Mouse (Mus musculus) MEL (cell line): ENCODE data around the gene Abcc2. TPM values are rescaled to one million over a fixed set of nuclear protein-coding genes. Genes with fewer than 3 reads are reported as not detected.
A peak's percentile ranks its signal among the peaks of the same experiment; 100 is the strongest.

Experiments used
- DNase-seq: peaks from one replicate; pipeline ENCODE4 v3.0.0; 2011; ENCODE audit warnings: low read depth, low spot score
- H3K27ac ChIP-seq: 2 replicates; pipeline ENCODE4 v1.5.1; 2012; ENCODE audit warnings: low read depth, mild to moderate bottlenecking, control low read depth, low read length, moderate library complexity; ENCODE audit not compliant: control insufficient read depth
- H3K27me3 ChIP-seq, 2 experiments: fragments of 150-350 bp in 1 of 2; sonication (generic) in 1 of 2; 2 replicates each; pipeline ENCODE4 v1.6.1; 2012; ENCODE audit warnings: low read length in 2 of 2, mild to moderate bottlenecking in 2 of 2, improper control_type of control experiment in 1 of 2, moderate library complexity in 1 of 2; ENCODE audit not compliant: insufficient read depth in 2 of 2, control insufficient read depth in 1 of 2
- H3K36me3 ChIP-seq, 2 experiments: 2 replicates each; pipeline ENCODE4 v1.6.1; 2012 to 2014; ENCODE audit warnings: low read length in 2 of 2, improper control_type of control experiment in 1 of 2, inconsistent platforms in 1 of 2, mild to moderate bottlenecking in 1 of 2; ENCODE audit not compliant: insufficient read depth in 2 of 2, control insufficient read depth in 1 of 2
- H3K4me1 ChIP-seq, 2 experiments: fragments of 150-350 bp in 1 of 2; sonication (generic) in 1 of 2; 2 replicates each; pipeline ENCODE4 v1.6.1; 2012; ENCODE audit warnings: low read length in 2 of 2, improper control_type of control experiment in 1 of 2, mild to moderate bottlenecking in 1 of 2; ENCODE audit not compliant: insufficient read depth in 2 of 2, control insufficient read depth in 1 of 2
- H3K4me3 ChIP-seq, 2 experiments: fragments of 150-350 bp in 1 of 2; sonication (generic) in 1 of 2; 2 replicates each; pipeline ENCODE4 v1.5.1; 2012; ENCODE audit warnings: low read depth in 2 of 2, low read length in 2 of 2, mild to moderate bottlenecking in 2 of 2, moderate library complexity in 2 of 2, control low read depth in 1 of 2, improper control_type of control experiment in 1 of 2; ENCODE audit not compliant: control insufficient read depth in 1 of 2, insufficient read depth in 1 of 2
- H3K79me2 ChIP-seq: 2 replicates; pipeline ENCODE4 v1.6.1; 2012; ENCODE audit warnings: mild to moderate bottlenecking, low read length, moderate library complexity; ENCODE audit not compliant: control insufficient read depth, poor library complexity, insufficient read depth
- H3K9ac ChIP-seq: 2 replicates; pipeline ENCODE4 v1.6.1; 2012; ENCODE audit warnings: low read depth, mild to moderate bottlenecking, control low read depth, low read length, moderate library complexity; ENCODE audit not compliant: control insufficient read depth, poor library complexity, severe bottlenecking
- H3K9me3 ChIP-seq: fragments of 150-350 bp; sonication (generic); replicated peaks from 2 replicates; pipeline ENCODE4 v1.6.1; 2012; ENCODE audit warnings: mild to moderate bottlenecking, low read length, improper control_type of control experiment, moderate library complexity; ENCODE audit not compliant: insufficient read depth
- BHLHE40 ChIP-seq: IDR thresholded peaks from 2 replicates; pipeline ENCODE4 v1.6.1; 2012; ENCODE audit warnings: low read depth, mild to moderate bottlenecking, inconsistent platforms, low read length, improper control_type of control experiment, borderline replicate concordance
- CHD1 ChIP-seq: IDR thresholded peaks from 2 replicates; pipeline ENCODE4 v1.6.1; 2012; ENCODE audit warnings: low read depth, mild to moderate bottlenecking, inconsistent platforms, low read length, improper control_type of control experiment
- CHD2 ChIP-seq: IDR thresholded peaks from 2 replicates; pipeline ENCODE4 v1.6.1; 2011; ENCODE audit warnings: low read length, improper control_type of control experiment
- E2F4 ChIP-seq: IDR thresholded peaks from 2 replicates; pipeline ENCODE4 v1.6.1; 2011; ENCODE audit warnings: low read depth, low read length, improper control_type of control experiment, borderline replicate concordance
- ELF1 ChIP-seq: IDR thresholded peaks from 2 replicates; pipeline ENCODE4 v1.6.1; 2014; ENCODE audit warnings: low read depth, mild to moderate bottlenecking, inconsistent platforms, low read length, improper control_type of control experiment, moderate library complexity
- EP300 ChIP-seq, 2 experiments: IDR thresholded peaks; 2 replicates each; pipeline ENCODE4 v1.6.1; 2011; ENCODE audit warnings: improper control_type of control experiment in 2 of 2, low read length in 2 of 2, low read depth in 1 of 2, mild to moderate bottlenecking in 1 of 2
- ETS1 ChIP-seq: IDR thresholded peaks from 2 replicates; pipeline ENCODE4 v1.6.1; 2012; ENCODE audit warnings: low read depth, mild to moderate bottlenecking, inconsistent platforms, low read length, improper control_type of control experiment, moderate library complexity
- GABPA ChIP-seq: IDR thresholded peaks from 2 replicates; pipeline ENCODE4 v1.6.1; 2012; ENCODE audit warnings: low read depth, mild to moderate bottlenecking, inconsistent platforms, low read length, improper control_type of control experiment, moderate library complexity
- GATA1 ChIP-seq: IDR thresholded peaks from 2 replicates; pipeline ENCODE4 v1.6.1; 2011; ENCODE audit warnings: low read depth, low read length, improper control_type of control experiment
- HCFC1 ChIP-seq: IDR thresholded peaks from 2 replicates; pipeline ENCODE4 v1.6.1; 2012; ENCODE audit warnings: low read depth, mild to moderate bottlenecking, inconsistent platforms, low read length, improper control_type of control experiment, moderate library complexity
- JUND ChIP-seq: IDR thresholded peaks from 2 replicates; pipeline ENCODE4 v1.6.1; 2011; ENCODE audit warnings: low read depth, mild to moderate bottlenecking, improper control_type of control experiment, low read length
- KAT2A ChIP-seq: conservative IDR thresholded peaks from 2 replicates; pipeline ENCODE4 v1.6.1; 2012; ENCODE audit warnings: low read depth, low read length, improper control_type of control experiment, inconsistent platforms
- MAFK ChIP-seq: IDR thresholded peaks from 2 replicates; pipeline ENCODE4 v1.6.1; 2011; ENCODE audit warnings: low read depth, mild to moderate bottlenecking, low read length, improper control_type of control experiment, borderline replicate concordance
- MAZ ChIP-seq: IDR thresholded peaks from 2 replicates; pipeline ENCODE4 v1.6.1; 2012; ENCODE audit warnings: low read depth, mild to moderate bottlenecking, inconsistent platforms, low read length, improper control_type of control experiment
- MEF2A ChIP-seq: IDR thresholded peaks from 2 replicates; pipeline ENCODE4 v1.6.1; 2014; ENCODE audit warnings: low read depth, mild to moderate bottlenecking, inconsistent platforms, low read length, improper control_type of control experiment; ENCODE audit not compliant: poor library complexity, insufficient replicate concordance, severe bottlenecking; ENCODE audit errors: extremely low read depth
- MYB ChIP-seq: IDR thresholded peaks from 2 replicates; pipeline ENCODE4 v1.6.1; 2011; ENCODE audit warnings: mild to moderate bottlenecking, low read depth, low read length, improper control_type of control experiment
- MYC ChIP-seq: IDR thresholded peaks from 2 replicates; pipeline ENCODE4 v1.6.1; 2011; ENCODE audit warnings: low read depth, mild to moderate bottlenecking, low read length, improper control_type of control experiment, moderate library complexity
- NELFE ChIP-seq: IDR thresholded peaks from 2 replicates; pipeline ENCODE4 v1.6.1; 2011; ENCODE audit warnings: low read depth, low read length, improper control_type of control experiment
- POLR2A ChIP-seq, 2 experiments: IDR thresholded peaks; 2 replicates each; pipeline ENCODE4 v1.6.1; 2011 to 2012; ENCODE audit warnings: low read length in 2 of 2, mild to moderate bottlenecking in 2 of 2, control low read depth in 1 of 2, improper control_type of control experiment in 1 of 2, low read depth in 1 of 2, moderate library complexity in 1 of 2; ENCODE audit not compliant: control insufficient read depth in 1 of 2, insufficient read depth in 1 of 2, poor library complexity in 1 of 2
- POLR2AphosphoS2 ChIP-seq: IDR thresholded peaks from 2 replicates; pipeline ENCODE4 v1.6.1; 2011; ENCODE audit warnings: low read length, improper control_type of control experiment
- RCOR1 ChIP-seq: IDR thresholded peaks from 2 replicates; pipeline ENCODE4 v1.6.1; 2012; ENCODE audit warnings: low read depth, mild to moderate bottlenecking, inconsistent platforms, low read length, improper control_type of control experiment
- SIN3A ChIP-seq: IDR thresholded peaks from 2 replicates; pipeline ENCODE4 v1.6.1; 2012; ENCODE audit warnings: low read length, improper control_type of control experiment, inconsistent platforms
- TAL1 ChIP-seq: IDR thresholded peaks from 2 replicates; pipeline ENCODE4 v1.6.1; 2012; ENCODE audit warnings: mild to moderate bottlenecking, inconsistent platforms, low read length, moderate library complexity, mixed read lengths
- TBP ChIP-seq: IDR thresholded peaks from 2 replicates; pipeline ENCODE4 v1.8.0; 2011; ENCODE audit warnings: low read depth, low read length, improper control_type of control experiment
- TCF12 ChIP-seq: IDR thresholded peaks from 2 replicates; pipeline ENCODE4 v1.6.1; 2014; ENCODE audit warnings: low read depth, mild to moderate bottlenecking, inconsistent platforms, low read length, improper control_type of control experiment, moderate library complexity
- UBTF ChIP-seq: IDR thresholded peaks from 2 replicates; pipeline ENCODE4 v1.6.1; 2012; ENCODE audit warnings: low read depth, mild to moderate bottlenecking, inconsistent platforms, low read length, improper control_type of control experiment, moderate library complexity, borderline replicate concordance; ENCODE audit not compliant: insufficient read depth
- ZC3H11A ChIP-seq: IDR thresholded peaks from 2 replicates; pipeline ENCODE4 v1.6.1; 2012; ENCODE audit warnings: low read depth, mild to moderate bottlenecking, inconsistent platforms, low read length, improper control_type of control experiment
- ZMIZ1 ChIP-seq: IDR thresholded peaks from 2 replicates; pipeline ENCODE4 v1.6.1; 2012; ENCODE audit warnings: low read depth, mild to moderate bottlenecking, inconsistent platforms, low read length, improper control_type of control experiment, moderate library complexity
- ZNF384 ChIP-seq: IDR thresholded peaks from 2 replicates; pipeline ENCODE4 v1.6.1; 2012; ENCODE audit warnings: low read depth, mild to moderate bottlenecking, inconsistent platforms, low read length, improper control_type of control experiment
- polyA plus RNA-seq, 2 experiments: library from polyadenylated mRNA; stranded (reverse) in 1 of 2; unstranded in 1 of 2; fragments of >175 nt in 1 of 2; fragments of >200 nt in 1 of 2; gene quantifications; 2 replicates each; pipeline versions ENCODE4 v1.2.1 to v1.2.4; 2012; ENCODE audit warnings: low replicate concordance in 2 of 2, low read depth in 1 of 2; ENCODE audit not compliant: insufficient read length in 2 of 2, insufficient read depth in 1 of 2, missing spikeins in 1 of 2
- total RNA-seq: library from RNA; depleted of rRNA; stranded (reverse); fragments of 300-350 nt; gene quantifications from 2 replicates; pipeline ENCODE4 v1.2.3, GENCODE M21; 2012

Abcc2 gene
- total and polyA plus RNA-seq, 3 experiments = 0.04 TPM; not detected in 2

- no peaks in the 10 kb centered on the region for H3K27me3 ChIP-seq
- no peaks in the 10 kb centered on the region for H3K9me3 ChIP-seq
- TF ChIP-seq MAZ (no peak), HCFC1 (no peak), EP300 (IDR thresholded peaks at IDR 0.05; ENCODE audit: low read depth in 1 of 2, low read length in 2 of 2) (no peak), MEF2A (no peak), ELF1 (no peak), CHD2 (no peak), GATA1 (peak; percentile 57), TAL1 (no peak)
- H3K79me2 ChIP-seq = peaks cover 15% of the 10 kb centered on the region
- no peak overlapping the region for H3K4me3 ChIP-seq
- H3K9ac ChIP-seq = no peak overlapping the region
- H3K4me1 ChIP-seq = peaks cover 18 to 20% of the 10 kb centered on the region in 2 experiments
- DNase-seq = no peak
- H3K36me3 ChIP-seq = peaks cover 18 to 41% of the 10 kb centered on the region in 2 experiments
- H3K27ac ChIP-seq = no peak overlapping the region
Measured at GRCm38 (mm10) chr19:43750008-43750407, 32.0 kb upstream of the Abcc2 start.

DNA sequence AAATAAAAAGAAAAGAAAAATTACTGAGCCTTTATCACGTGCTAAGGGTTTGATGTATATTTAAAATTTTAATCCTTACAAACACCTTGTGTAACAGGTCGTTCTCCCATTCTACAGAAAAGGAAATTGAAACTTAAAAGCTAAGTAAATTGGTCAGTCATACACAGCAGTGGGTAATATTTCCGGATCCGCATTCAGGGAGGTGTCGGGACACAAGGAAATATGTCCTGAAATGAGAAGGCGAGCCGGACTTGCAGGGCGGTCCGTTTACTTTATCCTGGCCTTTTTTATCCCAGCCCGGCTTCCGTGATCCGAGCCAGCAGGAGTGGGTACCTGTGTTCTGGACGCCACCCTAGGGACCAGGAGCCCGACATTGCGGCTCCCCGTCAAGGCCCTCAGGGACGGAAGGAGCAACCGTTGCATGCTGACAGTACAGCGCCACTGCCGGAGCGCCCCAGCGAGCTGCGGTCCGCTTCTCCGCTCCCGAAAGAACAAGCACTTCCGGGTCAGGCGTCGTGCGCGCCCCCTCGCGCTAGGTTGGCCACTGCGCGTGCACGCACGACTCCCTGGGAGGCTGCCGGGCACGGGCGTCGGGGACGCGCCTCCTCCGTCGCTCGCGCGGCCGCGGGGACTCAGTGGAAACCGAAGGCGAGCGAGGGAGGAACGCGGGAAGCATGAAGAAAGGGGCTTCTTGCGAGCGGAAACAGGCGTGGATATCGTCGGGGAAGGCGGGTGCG is 29.3 kb upstream of the Abcc2 start, which contains the start of the genes Cutc and Cox15:
Gene Cutc (plus strand): TSS at position 508 of the 737 bp plus-strand sequence.
Gene Cox15 (minus strand): TSS at position 512 of the 737 bp plus-strand sequence.
- H3K4me3 ChIP-seq = peak within 1 kb of the TSS; percentile 84 to 98
- H3K9me3 ChIP-seq = no peaks in the 10 kb centered on the region
- H3K79me2 ChIP-seq = peaks cover 15% of the 10 kb centered on the region
- peak within 1 kb of the TSS; percentile 98 for H3K9ac ChIP-seq
- peak within 1 kb of the TSS; percentile 98 for H3K27ac ChIP-seq
- no peaks in the 10 kb centered on the region for H3K27me3 ChIP-seq
- peaks cover 10 to 33% of the 10 kb centered on the region in 2 experiments for H3K36me3 ChIP-seq
- peaks cover 9 to 15% of the 10 kb centered on the region in 2 experiments for H3K4me1 ChIP-seq
- DNase-seq = peak; percentile 99
- TF ChIP-seq BHLHE40 (peak; percentile 51; the same call in 1 of the 2 replicates), E2F4 (peak; percentile 70; the same call in 1 of the 2 replicates), GABPA (peak; percentile 41; the same call in 1 of the 2 replicates), KAT2A (peak; percentile 69; the same call in 1 of the 2 replicates), TAL1 (no peak), ZNF384 (no peak), CHD1 (peak; percentile 91; the same call in 1 of the 2 replicates), NELFE (peak; percentile 99), EP300 (IDR thresholded peaks at IDR 0.05; ENCODE audit: low read depth in 1 of 2, low read length in 2 of 2) (peak in 1 of 2 experiments; percentile 57; a peak in 1 of 4 replicates), TCF12 (peak; percentile 85), SIN3A (peak; percentile 91), ETS1 (peak; percentile 34; the same call in 1 of the 2 replicates), HCFC1 (peak; percentile 89), ZC3H11A (no peak), MYB (peak; percentile 51; the same call in 1 of the 2 replicates), UBTF (no peak), POLR2A (IDR thresholded peaks at IDR 0.05; ENCODE audit: control insufficient read depth in 1 of 2, insufficient read depth in 1 of 2, low read depth in 1 of 2, low read length in 2 of 2, poor library complexity in 1 of 2) (peak; percentile 90 to 99), JUND (no peak), POLR2AphosphoS2 (peak; percentile 98), ELF1 (peak; percentile 94), MYC (no peak), RCOR1 (no peak), MAFK (0 out of 2 replicates have a peak, but pooled peaks have one; percentile 9), TBP (peak; percentile 88), ZMIZ1 (peak; percentile 96)
